In the genomic region with DNA sequence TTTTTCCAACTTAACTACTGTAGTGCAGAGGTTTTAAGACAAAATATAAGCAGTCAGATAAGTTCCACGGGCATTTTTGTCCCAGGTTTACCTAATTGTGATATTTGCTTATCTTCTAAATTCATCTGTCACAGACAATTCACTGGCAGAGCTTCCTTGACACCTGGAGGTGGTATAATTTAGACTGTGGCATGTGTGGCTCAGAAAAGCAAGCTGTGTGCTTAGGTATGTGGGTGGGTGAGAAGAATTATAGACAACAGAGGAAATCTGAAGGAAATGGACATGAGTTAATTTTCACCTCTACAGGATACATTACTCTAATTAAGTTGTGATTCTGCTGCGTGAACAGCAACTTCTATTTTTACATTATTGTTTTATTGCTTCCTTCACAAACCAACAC, we compare ENCODE assay signal across 19 mouse cellular contexts.
A peak's percentile ranks its signal among the peaks of the same experiment; 100 is the strongest.
DNase-seq lines count a peak whose midpoint lies in the region; ATAC-seq lines count a peak whose summit lies in the region.
"Had no signal": no experiment of that assay in that cellular context is flagged by ENCODE, and none has a peak within 500 bp of the region (broad histone marks: within the 10 kb centered on the region; RNA-seq: fewer than 3 reads in every experiment).

No protein-coding gene starts in this region.

- DNase-seq in frontal cortex, postnatal 25 days (ENCODE audit: low spot score in 2 of 2): no peak
- DNase-seq in left cerebral cortex, adult 11 months (ENCODE audit: low spot score): peak; percentile 19
- DNase-seq in left cerebral cortex, postnatal 4 days: no peak
- peak; percentile 61 for DNase-seq in cerebellum, adult 9-11 months
- DNase-seq in left cerebral cortex, postnatal 14 days (ENCODE audit: low spot score in 2 of 2): peak; percentile 8 to 37
- no peak for DNase-seq in B cell, adult 2 months
- no peak for DNase-seq in kidney, adult 9 months
- DNase-seq: adrenal gland, postnatal 14 days; gastrocnemius, postnatal 14 days; heart, adult 18-20 months; heart, postnatal 10 days; kidney, postnatal 25 days; liver, postnatal 0 days; thymus, postnatal 25 days had no signal

- intact Hi-C loops in left cerebral cortex, postnatal 4 days (cut with DNase I): no loop called here
- intact Hi-C loops in left cerebral cortex, postnatal 14 days (cut with DNase I): no loop called here

- peak; percentile 98 for ATAC-seq in frontal cortex, adult (ENCODE audit: low TSS enrichment)
- ATAC-seq: forebrain, embryonic 16.5 days; hindbrain, postnatal 0 days; intestine, embryonic 16.5 days; liver, postnatal 0 days; lung, postnatal 0 days had no signal

Comparison
In these comparisons a context has a peak if more than half of its experiments do, and no peak if none do; other contexts are left out.
1. DNase-seq: peak in left cerebral cortex, adult 11 months (single experiment), cerebellum, adult 9-11 months (single experiment) and left cerebral cortex, postnatal 14 days (2 of 2); none in frontal cortex, postnatal 25 days (0 of 2), left cerebral cortex, postnatal 4 days (single experiment), B cell, adult 2 months (0 of 2) and kidney, adult 9 months (single experiment).